Mouse (Mus musculus) G1E (cell line): Measurements from ENCODE around the gene Fxyd7. TPM values are rescaled to one million over a fixed set of nuclear protein-coding genes. Genes with fewer than 3 reads are reported as not detected.

Experiments used
- ATAC-seq: 2 replicates; pipeline ENCODE4 v1.8.0; 2016; ENCODE audit warnings: mild to moderate bottlenecking; ENCODE audit not compliant: insufficient number of reproducible peaks, poor library complexity, low FRiP score, severe bottlenecking; ENCODE audit errors: extremely low read depth
- DNase-seq: peaks from one replicate; pipeline ENCODE4 v3.0.0; 2012; ENCODE audit warnings: low spot score
- H3K27me3 ChIP-seq: 2 replicates; pipeline ENCODE4 v1.6.1; 2012; ENCODE audit warnings: mild to moderate bottlenecking, low read length, inconsistent platforms; ENCODE audit not compliant: insufficient read depth
- H3K36me3 ChIP-seq: replicated peaks from 2 replicates; pipeline ENCODE3; 2012; ENCODE audit warnings: mild to moderate bottlenecking, inconsistent platforms
- H3K4me1 ChIP-seq: 2 replicates; pipeline ENCODE4 v1.6.1; 2012; ENCODE audit warnings: low read depth, low read length, inconsistent platforms, mixed read lengths; ENCODE audit not compliant: insufficient read depth
- H3K4me3 ChIP-seq: 2 replicates; pipeline ENCODE4 v1.5.1; 2012; ENCODE audit warnings: low read depth, mild to moderate bottlenecking, inconsistent platforms, low read length, moderate library complexity, mixed read lengths
- H3K9me3 ChIP-seq: replicated peaks from 2 replicates; pipeline ENCODE4 v1.6.1; 2012; ENCODE audit warnings: inconsistent platforms
- CTCF ChIP-seq: IDR thresholded peaks from 2 replicates; pipeline ENCODE4 v1.5.1; 2012; ENCODE audit warnings: low read depth, low read length, inconsistent platforms, mixed read lengths
- GATA1 ChIP-seq: IDR thresholded peaks from 2 replicates; pipeline ENCODE4 v1.6.1; 2012; ENCODE audit warnings: borderline replicate concordance, low read length, inconsistent platforms, mixed read lengths
- GATA2 ChIP-seq: IDR thresholded peaks from 2 replicates; pipeline ENCODE4 v1.6.1; 2012; ENCODE audit warnings: low read depth, low read length, inconsistent platforms, borderline replicate concordance
- POLR2AphosphoS5 ChIP-seq: IDR thresholded peaks from 2 replicates; pipeline ENCODE4 v1.6.1; 2012; ENCODE audit warnings: low read depth, low read length, inconsistent platforms; ENCODE audit not compliant: insufficient replicate concordance
- TAL1 ChIP-seq: conservative IDR thresholded peaks from 2 replicates; pipeline ENCODE4 v1.6.1; 2012; ENCODE audit warnings: low read depth, low read length, inconsistent platforms, mixed read lengths
- polyA plus RNA-seq: library from polyadenylated mRNA; stranded (reverse); fragments of >175 nt; gene quantifications from 2 replicates; pipeline ENCODE4 v1.2.3, GENCODE M21; 2012
- total RNA-seq, 2 experiments: library from RNA; stranded (forward) in 1 of 2; stranded (reverse) in 1 of 2; fragments of 200-1000 nt in 1 of 2; fragments of >200 nt in 1 of 2; fragmentation: Nextera tagmentation in 1 of 2; gene quantifications; 2 replicates each; pipeline ENCODE4 v1.2.3; 2014 to 2017

Gene Fxyd7
- total and polyA plus RNA-seq, 3 experiments: not detected

GRCm38 (mm10) chr7:31037675-31038074 is 13.6 kb downstream of the Fxyd7 start:
- H3K4me1 ChIP-seq: no peaks in the 10 kb centered on the region
- DNase-seq (no peak), ATAC-seq (no peak)
- H3K36me3 ChIP-seq: no peaks in the 10 kb centered on the region
- peaks cover 15% of the 10 kb centered on the region for H3K9me3 ChIP-seq
- H3K27me3 ChIP-seq: no peaks in the 10 kb centered on the region
- H3K4me3 ChIP-seq: no peak overlapping the region
- no peak for TF ChIP-seq TAL1
- no peak for TF ChIP-seq POLR2AphosphoS5
- no peak for TF ChIP-seq GATA2
- no peak for TF ChIP-seq GATA1
- no peak for TF ChIP-seq CTCF

GRCm38 (mm10) chr7:31036917-31037316 is 14.3 kb downstream of the Fxyd7 start:
- peaks cover 9% of the 10 kb centered on the region for H3K9me3 ChIP-seq
- no peak for TF ChIP-seq GATA2
- no peak for TF ChIP-seq CTCF
- no peak for TF ChIP-seq TAL1
- TF ChIP-seq GATA1: no peak
- no peak for TF ChIP-seq POLR2AphosphoS5
- DNase-seq (no peak), ATAC-seq (no peak)
- no peaks in the 10 kb centered on the region for H3K27me3 ChIP-seq
- no peaks in the 10 kb centered on the region for H3K4me1 ChIP-seq
- no peaks in the 10 kb centered on the region for H3K36me3 ChIP-seq
- H3K4me3 ChIP-seq: no peak overlapping the region

GRCm38 (mm10) chr7:31035291-31035690 is 16.0 kb downstream of the Fxyd7 start:
- Histone ChIP-seq H3K4me3 (no peak overlapping the region), H3K27me3 (no peaks in the 10 kb centered on the region), H3K4me1 (no peaks in the 10 kb centered on the region), H3K9me3 (no peaks in the 10 kb centered on the region), H3K36me3 (no peaks in the 10 kb centered on the region)
- ATAC-seq (no peak), DNase-seq (no peak)
- TF ChIP-seq GATA2 (no peak), TAL1 (no peak), GATA1 (no peak), CTCF (no peak), POLR2AphosphoS5 (no peak)

GRCm38 (mm10) chr7:31034789-31035188 is 16.5 kb downstream of the Fxyd7 start:
- TF ChIP-seq GATA1 (no peak), GATA2 (no peak), CTCF (no peak), POLR2AphosphoS5 (no peak), TAL1 (no peak)
- DNase-seq: no peak
- no peaks in the 10 kb centered on the region for H3K9me3 ChIP-seq
- no peak overlapping the region for H3K4me3 ChIP-seq
- H3K36me3 ChIP-seq: no peaks in the 10 kb centered on the region
- no peaks in the 10 kb centered on the region for H3K4me1 ChIP-seq
- H3K27me3 ChIP-seq: no peaks in the 10 kb centered on the region
- ATAC-seq: no peak

- Histone ChIP-seq H3K27me3 (no peaks in the 10 kb centered on the region), H3K4me3 (no peak overlapping the region), H3K9me3 (no peaks in the 10 kb centered on the region), H3K36me3 (no peaks in the 10 kb centered on the region), H3K4me1 (no peaks in the 10 kb centered on the region)
- ATAC-seq (no peak), DNase-seq (peak; percentile 14)
- TF ChIP-seq TAL1 (no peak), GATA1 (no peak), GATA2 (no peak), POLR2AphosphoS5 (no peak), CTCF (no peak)
Measured at GRCm38 (mm10) chr7:31033409-31034165, 17.7 kb downstream of the Fxyd7 start.

- no peaks in the 10 kb centered on the region for H3K9me3 ChIP-seq
- H3K36me3 ChIP-seq: no peaks in the 10 kb centered on the region
- H3K27me3 ChIP-seq: no peaks in the 10 kb centered on the region
- DNase-seq (no peak), ATAC-seq (no peak)
- TF ChIP-seq TAL1 (no peak), GATA1 (no peak), POLR2AphosphoS5 (no peak), CTCF (no peak), GATA2 (no peak)
- H3K4me3 ChIP-seq: no peak overlapping the region
- no peaks in the 10 kb centered on the region for H3K4me1 ChIP-seq
Measured at GRCm38 (mm10) chr7:31031731-31032130, 19.5 kb downstream of the Fxyd7 start.
